Mouse (Mus musculus): Measurements from ENCODE around the gene Hist1h1e.
"Not testable (repeated sequence)": the region's sequence is repeated elsewhere in the genome, so short reads cannot be mapped to it uniquely, and the experiment has no call there.

- TF ChIP-seq CTCF (IDR thresholded peaks at IDR 0.05; ENCODE audit: extremely low read depth, insufficient read length, insufficient replicate concordance, low read depth, low read length) = not testable (repeated sequence)
- peak; percentile 95 for TF ChIP-seq POLR2A (IDR thresholded peaks at IDR 0.05; ENCODE audit: low read depth, low read length)
Measured at GRCm38 (mm10) chr13:23622175-23622671, at the start of gene Hist1h1e.
